18 mouse cellular contexts compared by ENCODE assay signal in genomic region chr7:119250381-119250780, GRCm38 (mm10).
"Had no signal": no experiment of that assay in that cellular context is flagged by ENCODE, and none has a peak within 500 bp of the region (broad histone marks: within the 10 kb centered on the region; RNA-seq: fewer than 3 reads in every experiment).

No protein-coding gene starts in this region.

- H3K9me3 ChIP-seq: liver, embryonic 13.5 days; megakaryocyte, embryonic 14.5 days; midbrain, embryonic 10.5 days; midbrain, embryonic 13.5 days; stomach, embryonic 15.5 days had no signal

- H3K27me3 ChIP-seq: liver, embryonic 13.5 days; megakaryocyte, embryonic 14.5 days; midbrain, embryonic 13.5 days; neural tube, embryonic 13.5 days; stomach, embryonic 15.5 days had no signal

- H3K27ac ChIP-seq: kidney, postnatal 0 days; left cerebral cortex, adult 2 months; midbrain, embryonic 10.5 days; midbrain, embryonic 13.5 days; neural tube, embryonic 13.5 days; stomach, embryonic 15.5 days had no signal

- DNase-seq: kidney, adult 2 months; kidney, postnatal 36 days; liver, embryonic 13.5 days; lung, adult 2 months; lung, postnatal 14 days; retina, postnatal 1 day; right cerebral cortex, postnatal 25 days; spleen, adult 18-20 months; thymus, adult 18-20 months; thymus, postnatal 36 days had no signal

- H3K36me3 ChIP-seq: liver, embryonic 13.5 days; midbrain, embryonic 10.5 days; midbrain, embryonic 13.5 days; neural tube, embryonic 13.5 days; stomach, embryonic 15.5 days had no signal

- H3K4me1 ChIP-seq: megakaryocyte, embryonic 14.5 days; midbrain, embryonic 10.5 days; midbrain, embryonic 13.5 days; neural tube, embryonic 13.5 days; stomach, embryonic 15.5 days had no signal

- H3K4me3 ChIP-seq: left cerebral cortex, adult 2 months; liver, embryonic 13.5 days; megakaryocyte, embryonic 14.5 days; midbrain, embryonic 10.5 days; midbrain, embryonic 13.5 days; myocyte; neural tube, embryonic 13.5 days; stomach, embryonic 15.5 days had no signal
